Mouse (Mus musculus) inflammation-experienced regulatory T-cells, adult 6 months (primary cell): Measurements from ENCODE around the gene Fam243. TPM values are rescaled to one million over a fixed set of nuclear protein-coding genes. Genes with fewer than 3 reads are reported as not detected.

ENCODE experiments used
- ATAC-seq: one replicate; pipeline ENCODE4 v1.8.0; 2017
- polyA plus RNA-seq, 3 experiments: library from polyadenylated mRNA; unstranded; fragments of 100-300 nt; shearing (Covaris generic); gene quantifications; one replicate each; pipeline ENCODE4 v1.2.1; 2017

The Fam243 gene
- not detected for polyA plus RNA-seq

GRCm38 (mm10) chr16:92321341-92321740, at the start of gene Fam243:
TSS of gene Fam243 (minus strand) at chr16:92321441.
- ATAC-seq: no peak

- ATAC-seq: no peak
Measured at GRCm38 (mm10) chr16:92369260-92369659, 48.0 kb upstream of the Fam243 start.

- ATAC-seq: no peak
Measured at GRCm38 (mm10) chr16:92365477-92365876, 44.2 kb upstream of the Fam243 start.

- no peak for ATAC-seq
Measured at GRCm38 (mm10) chr16:92360711-92361110, 39.5 kb upstream of the Fam243 start.

GRCm38 (mm10) chr16:92359229-92359628, 38.0 kb upstream of the Fam243 start, which contains the start of gene Kcne1:
TSS of gene Kcne1 (minus strand) at chr16:92359468.
- ATAC-seq: no peak

GRCm38 (mm10) chr16:92358734-92359133, 37.5 kb upstream of the Fam243 start:
- no peak for ATAC-seq

- ATAC-seq: no peak
Measured at GRCm38 (mm10) chr16:92357566-92357965, 36.3 kb upstream of the Fam243 start.

GRCm38 (mm10) chr16:92357023-92357422, 35.8 kb upstream of the Fam243 start:
- ATAC-seq: no peak

GRCm38 (mm10) chr16:92355982-92356381, 34.7 kb upstream of the Fam243 start:
- no peak for ATAC-seq

- ATAC-seq: no peak
Measured at GRCm38 (mm10) chr16:92355366-92355765, 34.1 kb upstream of the Fam243 start.

- ATAC-seq: no peak
Measured at GRCm38 (mm10) chr16:92353897-92354296, 32.7 kb upstream of the Fam243 start.

- ATAC-seq: no peak
Measured at GRCm38 (mm10) chr16:92353295-92353694, 32.1 kb upstream of the Fam243 start.

GRCm38 (mm10) chr16:92348941-92349340, 27.7 kb upstream of the Fam243 start:
- no peak for ATAC-seq

GRCm38 (mm10) chr16:92346297-92346916, 25.2 kb upstream of the Fam243 start:
- no peak for ATAC-seq

- ATAC-seq: no peak
Measured at GRCm38 (mm10) chr16:92345177-92345576, 23.9 kb upstream of the Fam243 start.

- ATAC-seq: no peak
Measured at GRCm38 (mm10) chr16:92340612-92341511, 19.6 kb upstream of the Fam243 start.

GRCm38 (mm10) chr16:92336280-92336679, 15.0 kb upstream of the Fam243 start:
- ATAC-seq: peak; percentile 60

- ATAC-seq: no peak
Measured at GRCm38 (mm10) chr16:92334600-92334999, 13.4 kb upstream of the Fam243 start.

GRCm38 (mm10) chr16:92330966-92331365, 9.7 kb upstream of the Fam243 start:
- no peak for ATAC-seq

- no peak for ATAC-seq
Measured at GRCm38 (mm10) chr16:92327911-92328310, 6.7 kb upstream of the Fam243 start.

- no peak for ATAC-seq
Measured at GRCm38 (mm10) chr16:92325062-92325406, 3.8 kb upstream of the Fam243 start.

GRCm38 (mm10) chr16:92324309-92325061, 3.2 kb upstream of the Fam243 start:
- no peak for ATAC-seq

GRCm38 (mm10) chr16:92320361-92320760, 880 bp downstream of the Fam243 start:
- ATAC-seq: no peak
